Mouse (Mus musculus) liver, embryonic 13.5 days (tissue): ENCODE results near the gene H2al1g. TPM values are rescaled to one million over a fixed set of nuclear protein-coding genes. Genes with fewer than 3 reads are reported as not detected.
"Not testable (repeated sequence)": the region's sequence is repeated elsewhere in the genome, so short reads cannot be mapped to it uniquely, and the experiment has no call there.

Experiments used
- ATAC-seq: fragments of 200-750 bp; cut with Nextera tagmentation; 2 replicates; pipeline ENCODE4 v1.8.0; 2017; ENCODE audit warnings: low read depth, mild to moderate bottlenecking, moderate number of reproducible peaks, moderate library complexity
- DNase-seq: peaks from one replicate; pipeline ENCODE4 v3.0.0; 2022
- H3K27ac ChIP-seq: fragments of 300-500 bp; sonication (generic); 2 replicates; pipeline ENCODE4 v1.5.1; 2015; ENCODE audit warnings: moderate library complexity, mild to moderate bottlenecking, inconsistent platforms
- H3K27me3 ChIP-seq: fragments of 300-500 bp; sonication (generic); 2 replicates; pipeline ENCODE4 v1.6.1; 2015; ENCODE audit warnings: mild to moderate bottlenecking, inconsistent platforms
- H3K36me3 ChIP-seq: fragments of 300-500 bp; sonication (generic); 2 replicates; pipeline ENCODE4 v1.6.1; 2015; ENCODE audit warnings: mild to moderate bottlenecking, inconsistent platforms
- H3K4me1 ChIP-seq: fragments of 300-500 bp; sonication (generic); replicated peaks from 2 replicates; pipeline ENCODE4 v1.6.1; 2015; ENCODE audit warnings: inconsistent platforms
- H3K4me2 ChIP-seq: fragments of 300-500 bp; sonication (generic); 2 replicates; pipeline ENCODE4 v1.6.1; 2015; ENCODE audit warnings: inconsistent platforms, mild to moderate bottlenecking, moderate library complexity
- H3K4me3 ChIP-seq: fragments of 300-500 bp; sonication (generic); replicated peaks from 2 replicates; pipeline ENCODE4 v1.5.1; 2015; ENCODE audit warnings: mild to moderate bottlenecking, inconsistent platforms
- H3K9ac ChIP-seq: fragments of 300-500 bp; sonication (generic); 2 replicates; pipeline ENCODE4 v1.6.1; 2015; ENCODE audit warnings: mild to moderate bottlenecking, inconsistent platforms
- H3K9me3 ChIP-seq: fragments of 300-500 bp; sonication (generic); replicated peaks from 2 replicates; pipeline ENCODE4 v1.6.1; 2016; ENCODE audit warnings: inconsistent platforms
- WGBS: fragments of 180-500 bp; shearing (Covaris S2); methylation state at CpG from one replicate; pipeline ENCODE4 v1.1.7; 2015; ENCODE audit not compliant: insufficient replicate concordance; 5-methylcytosine and 5-hydroxymethylcytosine counted together
- polyA plus RNA-seq: library from polyadenylated mRNA; unstranded; fragments of >200 nt; fragmentation: Nextera tagmentation; extraction: Ambion mirVana; gene quantifications from 2 replicates; pipeline ENCODE4 v1.2.1, GENCODE M21; 2015

Gene H2al1g
- polyA plus RNA-seq, 1 experiment from 2014 or later = not detected

DNA sequence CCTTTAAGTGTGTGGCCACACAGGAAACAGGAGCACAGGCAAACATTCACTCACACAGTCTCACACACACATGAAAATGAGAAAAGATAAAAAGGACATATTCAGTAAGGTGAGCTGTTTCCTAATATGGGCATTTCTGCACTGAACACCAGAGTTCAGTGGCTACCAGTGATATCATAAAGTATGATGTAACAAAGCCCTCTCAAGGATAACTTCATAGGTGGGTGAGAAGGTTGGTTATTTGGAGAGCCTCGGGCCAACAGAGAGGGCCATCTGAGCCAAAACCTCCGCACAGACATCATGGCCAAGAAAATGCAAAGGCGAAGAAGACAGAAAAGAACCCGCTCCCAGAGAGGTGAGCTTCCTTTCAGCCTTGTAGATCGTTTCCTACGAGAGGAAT is 3.2 kb upstream of the H2al1g start, which contains the start of gene H2al1f:
TSS of gene H2al1f (plus strand) at position 301 of the 400 bp plus-strand sequence.
- no CpG with 5 or more reads among the region's 6 CpGs for WGBS
- not testable (repeated sequence) for ATAC-seq, H3K36me3 ChIP-seq, H3K4me2 ChIP-seq, H3K4me3 ChIP-seq, H3K4me1 ChIP-seq, H3K27me3 ChIP-seq, H3K9ac ChIP-seq, H3K9me3 ChIP-seq, H3K27ac ChIP-seq, DNase-seq

GRCm38 (mm10) chrX:11321192-11321591 is 3.1 kb downstream of the H2al1g start, which contains the start of gene H2al1h:
Gene H2al1h, plus strand, starts transcription at chrX:11321492.
- H3K4me3 ChIP-seq, H3K27ac ChIP-seq, DNase-seq, H3K36me3 ChIP-seq, ATAC-seq, H3K4me1 ChIP-seq, H3K27me3 ChIP-seq, H3K9me3 ChIP-seq, H3K9ac ChIP-seq, H3K4me2 ChIP-seq: not testable (repeated sequence)
- no CpG with 5 or more reads among the region's 6 CpGs for WGBS

DNA sequence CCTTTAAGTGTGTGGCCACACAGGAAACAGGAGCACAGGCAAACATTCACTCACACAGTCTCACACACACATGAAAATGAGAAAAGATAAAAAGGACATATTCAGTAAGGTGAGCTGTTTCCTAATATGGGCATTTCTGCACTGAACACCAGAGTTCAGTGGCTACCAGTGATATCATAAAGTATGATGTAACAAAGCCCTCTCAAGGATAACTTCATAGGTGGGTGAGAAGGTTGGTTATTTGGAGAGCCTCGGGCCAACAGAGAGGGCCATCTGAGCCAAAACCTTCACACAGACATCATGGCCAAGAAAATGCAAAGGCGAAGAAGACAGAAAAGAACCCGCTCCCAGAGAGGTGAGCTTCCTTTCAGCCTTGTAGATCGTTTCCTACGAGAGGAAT is 6.3 kb downstream of the H2al1g start, which contains the start of gene H2al1i:
TSS of gene H2al1i (plus strand) at position 301 of the 400 bp plus-strand sequence.
- not testable (repeated sequence) for H3K36me3 ChIP-seq, H3K9me3 ChIP-seq, H3K4me1 ChIP-seq, H3K9ac ChIP-seq, DNase-seq, H3K27ac ChIP-seq, H3K4me3 ChIP-seq, ATAC-seq, H3K4me2 ChIP-seq, H3K27me3 ChIP-seq
- 80% methylated on average over 1 of the region's 5 CpGs for WGBS

GRCm38 (mm10) chrX:11327522-11327921 is 9.5 kb downstream of the H2al1g start, which contains the start of gene H2al1j:
Gene H2al1j, plus strand, starts transcription at chrX:11327822.
- not testable (repeated sequence) for H3K36me3 ChIP-seq, H3K27ac ChIP-seq, H3K4me3 ChIP-seq, DNase-seq, H3K27me3 ChIP-seq, H3K4me2 ChIP-seq, H3K9me3 ChIP-seq, H3K4me1 ChIP-seq, ATAC-seq, H3K9ac ChIP-seq
- whole genome bisulfite sequencing = 65% methylated on average over 2 of the region's 2 CpGs

DNA sequence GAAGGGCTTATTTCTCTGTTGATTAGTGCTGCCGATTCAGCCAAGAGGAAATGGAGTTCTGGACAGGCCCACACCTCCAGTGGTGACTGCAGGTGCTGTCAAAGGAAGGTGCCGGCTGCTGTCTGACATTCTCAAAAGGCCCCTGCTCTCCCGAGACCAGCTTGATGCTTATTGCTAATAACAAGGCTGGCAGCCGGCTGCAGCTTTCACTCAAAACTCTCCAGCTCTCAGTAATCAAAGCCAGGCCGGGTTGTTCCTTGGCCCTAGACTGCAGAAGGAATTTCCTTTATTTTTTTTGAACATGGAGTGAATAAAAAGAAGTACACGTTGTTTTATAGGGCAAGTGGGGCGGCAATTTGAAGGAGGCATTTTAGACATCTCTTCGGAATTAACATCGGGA is 27.7 kb downstream of the H2al1g start:
- H3K36me3 ChIP-seq = no peaks in the 10 kb centered on the region
- H3K4me1 ChIP-seq = no peaks in the 10 kb centered on the region
- no peak overlapping the region for H3K9ac ChIP-seq
- WGBS = 65% methylated on average over 9 of the region's 9 CpGs
- ATAC-seq (no peak), DNase-seq (no peak)
- no peaks in the 10 kb centered on the region for H3K9me3 ChIP-seq
- no peak overlapping the region for H3K4me3 ChIP-seq
- H3K27ac ChIP-seq = no peak overlapping the region
- H3K27me3 ChIP-seq = no peaks in the 10 kb centered on the region
- no peak overlapping the region for H3K4me2 ChIP-seq

DNA sequence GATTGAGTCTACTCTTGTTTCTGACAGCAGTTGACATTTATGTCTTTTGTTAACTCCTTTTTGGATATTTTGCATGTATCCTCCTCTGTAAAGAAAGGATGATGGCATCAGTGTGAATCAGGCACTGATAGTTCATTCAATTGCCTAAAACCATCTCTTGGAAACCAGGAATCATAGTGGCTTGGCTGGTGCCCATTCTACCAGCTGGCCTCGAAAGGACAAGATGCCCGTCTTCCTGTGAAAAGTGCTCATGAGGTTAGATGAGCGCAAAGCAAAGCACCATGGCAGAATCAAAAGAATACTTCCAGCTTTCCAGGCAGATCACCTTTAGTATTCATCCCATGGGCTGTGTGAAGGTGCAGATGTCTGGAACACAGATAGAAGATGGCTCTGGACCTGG is 28.7 kb downstream of the H2al1g start:
- no peak for ATAC-seq

GRCm38 (mm10) chrX:11360823-11361222 is 42.8 kb downstream of the H2al1g start:
- Histone ChIP-seq H3K27me3 (no peaks in the 10 kb centered on the region), H3K36me3 (no peaks in the 10 kb centered on the region), H3K9ac (no peak overlapping the region), H3K9me3 (no peaks in the 10 kb centered on the region), H3K4me1 (no peaks in the 10 kb centered on the region), H3K4me3 (no peak overlapping the region), H3K4me2 (no peak overlapping the region), H3K27ac (no peak overlapping the region)
- 37% methylated on average over 6 of the region's 6 CpGs for WGBS
- ATAC-seq (no peak), DNase-seq (no peak)

More for the DNA sequence above, 28.7 kb downstream of the H2al1g start:
- H3K4me1 ChIP-seq = no peaks in the 10 kb centered on the region
- 80% methylated on average over 3 of the region's 3 CpGs for WGBS
- no peak overlapping the region for H3K4me2 ChIP-seq
- H3K27me3 ChIP-seq = no peaks in the 10 kb centered on the region
- H3K36me3 ChIP-seq = no peaks in the 10 kb centered on the region
- no peak overlapping the region for H3K9ac ChIP-seq
- H3K27ac ChIP-seq = no peak overlapping the region
- DNase-seq = no peak
- H3K4me3 ChIP-seq = no peak overlapping the region
- H3K9me3 ChIP-seq = no peaks in the 10 kb centered on the region

DNA sequence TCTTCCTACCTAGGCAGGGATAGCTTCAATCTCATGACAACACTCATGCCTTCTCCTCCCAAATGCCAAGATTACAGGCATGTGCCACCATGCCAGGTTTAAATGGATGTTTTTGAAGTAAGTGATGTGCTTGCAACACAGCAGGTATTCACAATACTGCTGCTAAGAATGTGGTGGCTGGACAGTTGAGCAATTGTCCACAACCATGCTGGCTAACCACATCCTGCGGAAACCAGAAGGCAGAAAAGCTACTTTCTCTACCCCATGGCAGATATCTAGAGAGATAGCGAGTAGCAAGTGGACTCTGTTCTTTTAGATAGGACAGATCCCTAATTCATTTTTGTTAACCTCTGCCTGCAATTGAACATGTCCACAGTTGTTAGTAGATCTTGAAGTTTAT is 43.2 kb downstream of the H2al1g start:
- 36% methylated on average over 2 of the region's 2 CpGs for WGBS
- no peaks in the 10 kb centered on the region for H3K27me3 ChIP-seq
- no peaks in the 10 kb centered on the region for H3K9me3 ChIP-seq
- no peak overlapping the region for H3K9ac ChIP-seq
- H3K27ac ChIP-seq = no peak overlapping the region
- no peak overlapping the region for H3K4me3 ChIP-seq
- ATAC-seq (no peak), DNase-seq (no peak)
- H3K4me1 ChIP-seq = no peaks in the 10 kb centered on the region
- H3K36me3 ChIP-seq = no peaks in the 10 kb centered on the region
- H3K4me2 ChIP-seq = no peak overlapping the region

DNA sequence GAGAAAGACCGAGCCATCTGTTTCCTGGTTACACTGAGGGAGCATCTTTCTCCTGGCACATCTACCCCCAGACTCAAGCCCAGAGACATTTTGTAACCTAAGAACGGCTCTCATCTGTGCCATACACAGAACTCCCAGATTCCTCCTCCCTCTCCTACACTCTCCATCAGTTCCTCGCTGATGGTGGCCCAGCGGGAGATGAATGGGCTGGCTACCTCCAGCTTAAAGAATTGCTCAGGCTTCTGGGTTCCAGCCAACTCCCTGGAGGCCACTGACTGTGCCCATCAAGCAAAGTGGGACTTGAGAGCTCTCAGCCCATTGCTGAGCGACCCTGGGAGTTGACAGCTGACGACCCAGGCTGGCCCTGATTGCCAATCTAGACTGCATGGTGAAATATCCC is 45.8 kb downstream of the H2al1g start:
- H3K36me3 ChIP-seq = no peaks in the 10 kb centered on the region
- no peaks in the 10 kb centered on the region for H3K27me3 ChIP-seq
- no peak overlapping the region for H3K4me3 ChIP-seq
- H3K4me2 ChIP-seq = no peak overlapping the region
- no peaks in the 10 kb centered on the region for H3K4me1 ChIP-seq
- H3K9me3 ChIP-seq = no peaks in the 10 kb centered on the region
- no peak overlapping the region for H3K9ac ChIP-seq
- ATAC-seq (no peak), DNase-seq (no peak)
- H3K27ac ChIP-seq = no peak overlapping the region
- WGBS = 62% methylated on average over 6 of the region's 6 CpGs

DNA sequence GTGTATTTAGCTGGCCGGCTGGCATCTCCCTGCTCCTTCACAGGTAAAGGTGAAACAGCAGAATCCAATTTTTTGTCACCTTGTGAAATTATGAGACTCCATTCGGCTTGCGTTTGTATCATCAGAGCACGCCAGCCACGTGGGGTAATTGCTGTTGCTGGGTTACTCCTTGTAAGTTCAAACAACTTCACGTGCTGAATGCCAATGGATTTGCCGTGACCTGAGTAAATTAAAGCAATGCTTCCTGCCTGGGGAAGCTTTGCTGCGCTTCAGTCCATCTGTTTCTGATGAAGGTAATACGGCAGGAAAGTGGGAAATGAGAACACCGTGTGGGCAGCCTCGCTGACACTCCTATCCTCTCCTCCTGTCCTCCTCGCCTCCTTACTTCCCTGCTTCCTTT is 47.1 kb downstream of the H2al1g start:
- Histone ChIP-seq H3K27ac (no peak overlapping the region), H3K9me3 (no peaks in the 10 kb centered on the region), H3K4me1 (no peaks in the 10 kb centered on the region), H3K9ac (no peak overlapping the region), H3K4me2 (no peak overlapping the region), H3K4me3 (no peak overlapping the region), H3K36me3 (no peaks in the 10 kb centered on the region), H3K27me3 (no peaks in the 10 kb centered on the region)
- ATAC-seq = no peak
- no peak for DNase-seq
- 51% methylated on average over 12 of the region's 12 CpGs for WGBS
